Comparison of ENCODE assay signal across 32 mouse cellular contexts in genomic region chr11:10002170-10002569, GRCm38 (mm10).
DNase-seq lines count a peak whose midpoint lies in the region; ATAC-seq and TF ChIP-seq lines count a peak whose summit lies in the region.
"Had no signal": no experiment of that assay in that cellular context is flagged by ENCODE, and none has a peak within 500 bp of the region (broad histone marks: within the 10 kb centered on the region; RNA-seq: fewer than 3 reads in every experiment).

No protein-coding gene starts in this region.

- H3K9me3 ChIP-seq in heart, embryonic 14.5 days (ENCODE audit: control insufficient read depth, low read length) = no peaks in the 10 kb centered on the region
- no peaks in the 10 kb centered on the region for H3K9me3 ChIP-seq in hindbrain, postnatal 0 days (ENCODE audit: low read length)
- H3K9me3 ChIP-seq: embryonic facial prominence, embryonic 10.5 days; embryonic facial prominence, embryonic 15.5 days; forebrain, embryonic 13.5 days; hindbrain, embryonic 12.5 days; limb, embryonic 13.5 days; liver, embryonic 12.5 days; megakaryocyte, embryonic 14.5 days; midbrain, embryonic 12.5 days; neural tube, embryonic 12.5 days; stomach, embryonic 15.5 days had no signal

- H3K36me3 ChIP-seq in heart, embryonic 14.5 days (ENCODE audit: control insufficient read depth, insufficient read depth, low read length) = no peaks in the 10 kb centered on the region
- H3K36me3 ChIP-seq in hindbrain, postnatal 0 days (ENCODE audit: insufficient read depth, low read length) = no peaks in the 10 kb centered on the region
- H3K36me3 ChIP-seq: embryonic facial prominence, embryonic 10.5 days; embryonic facial prominence, embryonic 15.5 days; hindbrain, embryonic 12.5 days; limb, embryonic 13.5 days; liver, embryonic 12.5 days; midbrain, embryonic 12.5 days; neural tube, embryonic 12.5 days; stomach, embryonic 15.5 days had no signal

- no peak overlapping the region for H3K9ac ChIP-seq in heart, embryonic 14.5 days (ENCODE audit: low read length)
- H3K9ac ChIP-seq in hindbrain, postnatal 0 days (replicated peaks; ENCODE audit: low read length) = no peak overlapping the region
- H3K9ac ChIP-seq: embryonic facial prominence, embryonic 15.5 days; forebrain, embryonic 13.5 days; hindbrain, embryonic 12.5 days; limb, embryonic 13.5 days; liver, embryonic 12.5 days; liver, postnatal 0 days; midbrain, embryonic 12.5 days; neural tube, embryonic 12.5 days; stomach, embryonic 15.5 days had no signal

- H3K4me2 ChIP-seq in heart, embryonic 14.5 days (ENCODE audit: low read length) = no peak overlapping the region
- no peak overlapping the region for H3K4me2 ChIP-seq in hindbrain, postnatal 0 days (ENCODE audit: low read depth, low read length)
- H3K4me2 ChIP-seq: embryonic facial prominence, embryonic 15.5 days; forebrain, embryonic 13.5 days; hindbrain, embryonic 12.5 days; limb, embryonic 13.5 days; liver, embryonic 12.5 days; midbrain, embryonic 12.5 days; neural tube, embryonic 12.5 days; stomach, embryonic 15.5 days had no signal

- ATAC-seq in frontal cortex, adult (ENCODE audit: low TSS enrichment) = peak; percentile 31; the same call in 1 of the 2 replicates
- 0 out of 2 replicates have a peak, but pooled peaks have one; percentile 31 for ATAC-seq in heart, embryonic 14.5 days (ENCODE audit: insufficient number of reproducible peaks, insufficient read depth, low FRiP score, low read depth)
- no peak for ATAC-seq in hindbrain, postnatal 0 days
- ATAC-seq: forebrain, embryonic 13.5 days; intestine, postnatal 0 days; liver, embryonic 12.5 days; liver, postnatal 0 days had no signal

- no peak for DNase-seq in frontal cortex, postnatal 36 days (ENCODE audit: low spot score in 2 of 2)
- DNase-seq in brain, adult 2 months (ENCODE audit: low read depth, low spot score) = peak; percentile 24
- peak; percentile 18 for DNase-seq in heart, postnatal 4 days
- DNase-seq in hindbrain, postnatal 0 days (ENCODE audit: low spot score) = no peak
- no peak for DNase-seq in layer of hippocampus, postnatal 10 days (ENCODE audit: low spot score in 2 of 2)
- DNase-seq: adrenal gland, adult 8-10 months; cerebellum, adult 8-10 months; cerebellum, postnatal 25 days; gastrocnemius, postnatal 25 days; kidney, adult 9 months; kidney, postnatal 14 days; layer of hippocampus, adult 9-11 months; liver, postnatal 0 days; lung, postnatal 4 days; right cerebral cortex, postnatal 25 days; thymus, postnatal 14 days had no signal

- WGBS in heart, embryonic 14.5 days = 21% methylated on average over 2 of the region's 2 CpGs
- 55% methylated on average over 2 of the region's 2 CpGs for WGBS in hindbrain, postnatal 0 days

- peaks cover 2 to 10% of the 10 kb centered on the region in 2 experiments; a peak in 2 of 4 replicates for H3K4me1 ChIP-seq in heart, embryonic 14.5 days (ENCODE audit: control insufficient read depth in 2 of 2, insufficient read depth in 2 of 2, low read length in 2 of 2)
- H3K4me1 ChIP-seq in hindbrain, postnatal 0 days (ENCODE audit: insufficient read depth, low read length) = no peaks in the 10 kb centered on the region
- H3K4me1 ChIP-seq: embryonic facial prominence, embryonic 10.5 days; embryonic facial prominence, embryonic 15.5 days; forebrain, embryonic 13.5 days; limb, embryonic 13.5 days; liver, embryonic 12.5 days; megakaryocyte, embryonic 14.5 days; neural tube, embryonic 12.5 days; stomach, embryonic 15.5 days had no signal

- no peak for TF ChIP-seq CTCF in hindbrain, postnatal 0 days (IDR thresholded peaks at IDR 0.05; ENCODE audit: low read depth)

- no peak overlapping the region for H3K4me3 ChIP-seq in heart, embryonic 14.5 days (ENCODE audit: control insufficient read depth in 1 of 2, insufficient read depth in 1 of 2, low read depth in 1 of 2, low read length in 2 of 2)
- H3K4me3 ChIP-seq in hindbrain, postnatal 0 days (ENCODE audit: low read length) = no peak overlapping the region
- H3K4me3 ChIP-seq: embryonic facial prominence, embryonic 10.5 days; embryonic facial prominence, embryonic 15.5 days; forebrain, embryonic 13.5 days; hindbrain, embryonic 12.5 days; left cerebral cortex, adult 2 months; limb, embryonic 13.5 days; liver, embryonic 12.5 days; megakaryocyte, embryonic 14.5 days; midbrain, embryonic 12.5 days; myocyte; neural tube, embryonic 12.5 days; stomach, embryonic 15.5 days had no signal

- peak overlapping the region in 1 of 2 experiments; percentile 50; a peak in 2 of 4 replicates for H3K27ac ChIP-seq in heart, embryonic 14.5 days (replicated peaks in 1 of 2; ENCODE audit: control insufficient read depth in 1 of 2, insufficient read depth in 1 of 2, low read depth in 2 of 2, low read length in 2 of 2)
- H3K27ac ChIP-seq in hindbrain, postnatal 0 days = no peak overlapping the region
- H3K27ac ChIP-seq: embryonic facial prominence, embryonic 10.5 days; embryonic facial prominence, embryonic 15.5 days; forebrain, embryonic 13.5 days; hindbrain, embryonic 12.5 days; left cerebral cortex, adult 2 months; limb, embryonic 13.5 days; liver, embryonic 12.5 days; midbrain, embryonic 12.5 days; neural tube, embryonic 12.5 days; stomach, embryonic 15.5 days had no signal

- no peaks in the 10 kb centered on the region for H3K27me3 ChIP-seq in heart, embryonic 14.5 days (ENCODE audit: control insufficient read depth, insufficient read depth, low read length)
- no peaks in the 10 kb centered on the region for H3K27me3 ChIP-seq in hindbrain, postnatal 0 days (ENCODE audit: insufficient read depth, low read length)
- H3K27me3 ChIP-seq: CH12.LX; embryonic facial prominence, embryonic 15.5 days; forebrain, embryonic 13.5 days; hindbrain, embryonic 12.5 days; limb, embryonic 13.5 days; liver, embryonic 12.5 days; megakaryocyte, embryonic 14.5 days; midbrain, embryonic 12.5 days; neural tube, embryonic 12.5 days; stomach, embryonic 15.5 days had no signal

Comparison
In these comparisons a context has a peak if more than half of its experiments do, and no peak if none do; other contexts are left out.
1. DNase-seq: peak in brain, adult 2 months (single experiment) and heart, postnatal 4 days (single experiment); none in frontal cortex, postnatal 36 days (0 of 2), hindbrain, postnatal 0 days (single experiment) and layer of hippocampus, postnatal 10 days (0 of 2).